Mouse (Mus musculus): ENCODE measurements at regions not wholly inside any gene's neighbourhood (a gene's known extent, or its start where the extent isn't known, plus 50 kb on each side); places are given as distances from the start of the nearest gene placed in this dataset.
A peak's percentile ranks its signal among the peaks of the same experiment; 100 is the strongest.

DNA sequence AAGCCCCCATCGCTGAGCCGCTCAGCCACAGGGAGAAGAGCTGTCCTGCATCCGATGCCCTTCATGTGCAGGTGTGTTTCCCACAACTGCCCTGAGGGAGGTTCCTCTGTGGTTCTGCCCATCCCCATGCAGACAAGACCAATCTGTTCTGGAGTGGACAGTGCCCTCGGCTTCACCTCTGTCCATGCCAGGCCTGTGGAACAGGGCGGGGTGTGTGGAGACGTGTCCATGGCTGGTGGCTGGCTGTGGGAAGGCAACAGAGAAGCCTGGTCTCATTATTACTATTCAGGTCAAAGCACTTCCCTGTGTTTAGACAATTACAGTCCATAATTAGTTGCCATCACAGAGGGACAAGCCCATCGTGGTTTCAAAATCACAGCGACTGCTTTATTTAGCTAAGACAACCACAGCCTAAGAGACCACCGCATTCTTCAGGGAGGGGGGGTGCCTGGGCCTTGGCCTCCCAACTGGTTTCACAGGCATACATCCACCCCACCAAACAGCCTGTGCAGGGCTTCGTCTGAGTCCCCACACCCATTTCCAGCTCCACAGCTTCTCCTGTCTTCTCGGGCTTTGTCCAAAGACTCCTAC is 97.7 kb downstream of the Rplp1 start:
- no peak for DNase-seq (ENCODE audit: low spot score)

DNA sequence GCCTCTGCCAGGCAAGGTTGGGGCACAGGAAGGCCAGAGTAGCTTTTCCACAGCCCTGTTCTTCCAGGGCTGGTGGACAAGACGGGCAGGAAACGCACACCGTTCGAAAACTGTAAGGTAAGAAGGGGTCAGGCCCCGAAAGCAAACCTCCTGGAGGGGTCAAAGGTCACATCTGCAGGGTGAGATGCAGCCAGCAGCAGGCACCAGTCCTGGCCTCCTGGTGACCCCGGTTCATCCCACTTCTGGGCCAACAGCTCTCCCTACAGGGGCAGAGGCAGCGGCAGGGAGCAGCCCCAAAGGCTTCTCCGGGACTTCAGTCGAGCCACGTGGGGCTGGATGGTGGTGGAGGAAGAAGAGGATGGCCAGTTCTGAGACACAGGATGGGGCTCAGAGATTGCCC is 98.3 kb downstream of the Rplp1 start:
- DNase-seq (ENCODE audit: low spot score) = no peak

- no peak for DNase-seq (ENCODE audit: low spot score)
Measured at GRCm38 (mm10) chr9:61813291-61813690, 101.1 kb downstream of the Rplp1 start.

- no peak for DNase-seq (ENCODE audit: low spot score)
Measured at GRCm38 (mm10) chr9:61812315-61812714, 102.0 kb downstream of the Rplp1 start.

GRCm38 (mm10) chr9:61810456-61810855 is 103.9 kb downstream of the Rplp1 start:
- no peak for DNase-seq (ENCODE audit: low spot score)

DNA sequence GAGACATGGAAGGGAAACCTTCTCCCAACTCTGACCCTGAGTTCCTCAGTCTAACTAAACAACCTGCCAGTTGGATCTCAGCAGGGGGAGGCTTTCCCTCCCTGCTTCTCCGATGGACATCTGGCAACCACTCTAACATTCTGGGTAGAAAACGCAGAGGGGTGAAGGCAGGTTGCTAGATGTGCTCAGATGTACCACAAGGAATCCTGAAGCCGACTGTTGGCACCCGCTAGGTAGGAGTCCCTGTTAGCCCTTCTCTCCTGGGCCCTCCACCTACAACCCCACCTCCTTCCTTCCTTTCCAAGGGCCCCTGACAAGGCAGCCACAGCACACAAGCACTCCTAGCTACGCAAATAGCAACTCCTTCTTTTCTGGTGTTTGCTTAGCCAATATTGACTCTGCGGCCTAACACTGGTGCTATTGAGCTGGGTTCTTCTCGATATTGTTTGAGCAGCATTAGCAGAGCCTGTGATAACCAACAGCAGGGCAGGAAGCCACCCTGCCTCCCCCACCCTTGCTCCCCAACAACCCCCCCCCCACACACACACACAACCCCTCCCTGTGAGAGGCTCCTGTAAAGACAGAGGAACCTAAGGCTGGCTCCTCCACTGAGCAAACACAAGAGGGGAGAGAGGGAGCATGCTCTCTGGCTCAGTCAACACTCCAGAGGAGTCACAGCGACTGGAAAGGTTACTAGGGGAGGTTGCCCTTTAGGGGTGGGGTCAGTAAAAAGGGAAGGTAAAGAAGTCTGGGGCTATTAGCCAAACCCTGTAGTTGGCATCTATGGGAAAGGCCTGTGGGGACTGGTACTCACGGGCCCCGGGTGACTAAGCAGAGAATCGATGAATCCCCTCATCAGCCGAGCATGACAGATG is 105.8 kb downstream of the Rplp1 start:
- DNase-seq (ENCODE audit: low spot score) = no peak

GRCm38 (mm10) chr9:61805971-61806370 is 108.4 kb downstream of the Rplp1 start:
- no peak for DNase-seq (ENCODE audit: low spot score)

DNA sequence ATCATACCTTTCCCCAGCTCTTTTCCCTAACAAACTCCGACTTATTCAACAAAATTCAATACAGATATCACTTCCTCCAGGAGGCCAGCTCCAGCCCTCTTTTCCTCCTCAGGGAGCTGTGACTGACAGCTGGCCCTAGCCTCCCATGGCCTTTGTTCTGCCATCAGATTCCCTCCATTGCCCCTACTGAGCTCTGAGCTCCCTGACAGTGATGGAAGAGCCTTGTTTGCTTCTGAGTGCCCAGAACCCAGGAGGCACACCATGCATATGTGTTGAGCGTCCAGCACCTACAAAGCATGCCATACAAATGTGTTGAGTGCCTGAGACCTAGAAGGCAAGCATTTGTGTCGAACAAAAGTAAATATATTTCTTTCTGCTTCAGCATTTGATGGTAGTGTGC is 110.8 kb downstream of the Rplp1 start:
- DNase-seq (ENCODE audit: low spot score) = no peak

DNA sequence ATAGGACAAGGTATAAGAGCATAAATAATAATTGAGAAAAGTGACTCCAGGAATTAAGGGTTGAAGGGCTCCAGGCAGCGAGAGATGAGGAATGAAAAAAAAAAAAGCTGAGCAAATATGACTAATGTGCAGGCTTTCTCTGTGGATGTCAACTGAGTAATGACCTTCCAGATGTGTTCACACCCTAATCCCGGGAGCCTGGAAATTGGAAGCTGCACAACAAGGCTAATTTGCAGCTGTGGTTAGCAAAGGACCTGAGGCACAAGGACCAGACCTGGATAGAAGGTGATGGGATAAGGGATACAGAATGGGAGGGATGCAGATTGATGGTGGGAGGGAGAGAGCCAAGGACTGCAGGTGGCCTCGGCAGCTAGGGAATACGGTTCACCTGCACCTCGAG is 111.6 kb downstream of the Rplp1 start:
- no peak for DNase-seq (ENCODE audit: low spot score)

- no peak for DNase-seq (ENCODE audit: low spot score)
Measured at GRCm38 (mm10) chr9:61799535-61799934, 114.8 kb downstream of the Rplp1 start.

DNA sequence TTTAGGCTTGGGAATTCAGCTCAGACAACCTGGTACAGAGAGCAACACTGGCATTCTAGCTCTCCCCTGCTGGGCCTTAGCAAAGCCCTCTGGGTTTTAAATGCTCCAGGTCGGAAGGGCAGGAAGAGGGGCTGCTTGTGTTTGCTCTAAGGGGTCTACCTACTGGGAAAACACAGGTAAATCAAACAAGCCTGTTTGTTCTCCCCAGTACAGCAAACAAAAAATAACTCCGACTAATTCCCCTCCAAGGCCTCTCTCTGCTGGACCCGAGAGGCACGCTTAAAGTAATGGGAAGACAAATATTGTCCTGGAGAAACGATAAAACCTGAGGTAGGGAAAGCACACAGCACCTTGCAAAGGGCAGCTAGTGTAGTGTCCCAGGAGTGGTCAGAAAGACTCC is 118.4 kb downstream of the Rplp1 start:
- no peak for DNase-seq (ENCODE audit: low spot score)

DNA sequence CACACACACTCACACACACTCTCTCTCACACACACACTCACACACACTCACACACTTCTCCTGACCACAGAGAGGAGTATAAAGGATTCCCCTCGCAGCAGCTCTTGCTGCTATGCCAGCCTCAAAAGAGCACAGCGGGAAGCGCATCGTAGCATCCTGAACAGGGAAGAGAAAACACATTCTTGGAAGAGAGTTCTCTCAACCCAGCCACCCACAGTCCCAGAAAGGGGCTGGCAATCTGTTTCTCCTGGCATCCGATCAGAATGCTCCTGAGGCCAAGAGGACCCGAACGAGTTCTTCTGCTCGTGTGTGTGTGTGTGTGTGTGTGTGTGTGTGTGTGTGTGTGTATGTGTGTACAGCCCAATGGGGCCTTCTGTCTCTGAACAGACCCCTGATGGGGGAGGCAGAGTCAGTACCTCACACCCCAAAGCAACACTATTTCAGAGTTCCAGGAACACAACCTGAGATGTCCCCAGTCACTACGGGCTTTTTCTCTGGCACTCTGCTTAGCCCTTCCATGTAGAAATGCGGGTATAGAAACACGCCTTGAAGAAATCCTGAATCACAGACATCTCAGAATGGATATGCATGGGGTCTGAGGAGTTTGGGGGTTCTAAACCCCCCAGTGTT is 122.8 kb downstream of the Rplp1 start:
- peak; percentile 59 for DNase-seq (ENCODE audit: low spot score)

DNA sequence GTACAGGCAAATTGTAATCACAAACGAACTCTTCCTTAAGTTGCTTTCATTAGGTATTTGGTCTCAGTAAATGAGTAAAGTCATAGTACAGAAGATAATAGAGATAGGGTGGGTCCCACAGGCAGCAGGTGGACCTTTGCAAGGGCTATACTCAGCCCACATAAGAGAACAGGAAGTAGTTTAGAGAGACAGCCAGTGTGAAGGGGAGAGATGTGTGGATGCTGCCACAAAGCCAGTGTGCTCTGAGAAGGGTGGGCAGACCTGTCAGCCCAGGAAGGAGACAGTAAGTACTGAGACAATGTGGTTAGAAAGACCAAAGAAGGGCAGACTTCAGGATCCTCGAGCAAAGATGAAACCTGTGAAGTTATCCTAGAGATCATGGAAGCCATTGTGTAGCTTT is 123.5 kb downstream of the Rplp1 start:
- no peak for DNase-seq (ENCODE audit: low spot score)

- peak; percentile 10 for DNase-seq (ENCODE audit: low spot score)
Measured at GRCm38 (mm10) chr9:61789066-61789897, 125.1 kb downstream of the Rplp1 start.

DNA sequence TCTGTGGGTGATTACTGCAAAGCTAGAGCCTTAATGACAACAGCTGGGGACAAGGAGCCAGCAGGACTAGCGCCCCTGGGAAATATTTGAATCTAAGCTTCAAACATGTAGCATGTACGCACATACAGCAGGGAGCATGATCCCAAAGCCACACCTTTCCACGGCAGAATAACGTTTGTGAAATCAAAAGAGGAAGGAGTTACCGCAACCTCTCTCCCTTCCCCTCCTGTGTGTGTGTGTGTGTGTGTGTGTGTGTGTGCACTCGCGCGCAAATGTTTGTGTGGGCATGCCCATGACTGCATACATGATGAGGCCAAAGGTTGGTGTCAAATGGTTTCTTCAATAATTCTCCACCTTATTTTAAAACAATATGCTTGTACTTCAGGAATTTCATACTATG is 132.9 kb downstream of the Rplp1 start:
- no peak for DNase-seq (ENCODE audit: low spot score)

DNA sequence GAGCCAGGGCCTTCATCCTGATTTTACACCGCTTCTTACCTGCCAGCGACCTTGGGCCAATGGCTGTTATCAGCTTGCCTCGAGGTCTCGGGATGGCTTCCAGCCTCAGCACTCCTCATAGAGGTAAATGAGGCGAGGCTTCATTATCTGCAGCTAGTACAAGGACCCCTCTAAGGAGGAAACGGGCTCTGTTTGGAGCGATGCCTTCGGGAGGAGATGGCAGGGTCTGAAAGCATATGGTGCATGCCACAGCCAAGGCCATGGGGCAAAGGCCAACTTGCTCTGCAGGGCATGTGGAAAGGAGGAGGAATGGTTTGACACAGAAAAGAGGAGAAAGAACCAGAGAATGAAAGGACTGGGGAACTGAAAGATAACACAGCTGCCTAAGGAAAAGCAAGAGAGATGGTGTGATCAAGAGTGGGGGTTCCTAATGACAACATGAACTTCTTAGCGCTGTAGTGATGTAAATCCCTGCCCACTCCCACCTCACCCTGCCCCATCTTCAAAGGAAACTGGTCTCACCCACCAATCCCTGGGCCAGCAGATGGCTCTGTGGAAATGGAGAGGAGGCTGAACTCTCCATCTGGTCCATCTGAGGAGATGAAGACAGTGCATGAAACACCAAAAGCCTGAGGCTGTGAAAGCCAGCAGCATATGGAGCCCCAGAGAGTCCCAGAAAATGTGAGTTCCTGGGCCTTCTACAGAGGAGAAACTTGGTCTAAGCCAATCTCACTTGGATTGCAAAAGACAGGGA is 134.0 kb downstream of the Rplp1 start:
- DNase-seq (ENCODE audit: low spot score) = peak; percentile 37

DNA sequence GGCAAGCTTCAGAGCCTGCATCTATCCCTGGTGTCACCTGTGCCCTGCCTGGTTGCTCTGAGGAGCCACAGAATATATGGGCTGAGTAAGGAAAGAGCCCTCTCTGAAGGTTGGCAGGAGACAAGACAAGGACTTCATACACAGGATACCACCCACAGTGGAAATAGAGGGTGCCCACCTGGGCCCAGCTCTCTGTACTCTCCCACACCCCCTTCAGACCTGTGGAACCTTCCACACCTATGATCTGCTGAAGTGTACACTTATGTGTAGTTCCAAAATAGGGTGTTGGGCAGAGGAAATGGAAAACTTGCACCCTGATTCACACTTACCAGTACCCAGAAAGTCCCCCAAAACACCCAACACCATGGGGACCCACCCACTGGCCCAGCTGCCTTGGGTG is 135.2 kb downstream of the Rplp1 start:
- no peak for DNase-seq (ENCODE audit: low spot score)

GRCm38 (mm10) chr9:61776446-61776845 is 137.9 kb downstream of the Rplp1 start:
- no peak for DNase-seq (ENCODE audit: low spot score)

GRCm38 (mm10) chr9:61770207-61770955 is 144.0 kb downstream of the Rplp1 start:
- no peak for DNase-seq (ENCODE audit: low spot score)

GRCm38 (mm10) chr9:61766187-61766586 is 148.2 kb downstream of the Rplp1 start:
- no peak for DNase-seq (ENCODE audit: low spot score)

- no peak for DNase-seq (ENCODE audit: low spot score)
Measured at GRCm38 (mm10) chr9:61765366-61765765, 149.0 kb downstream of the Rplp1 start.

Measured in layer of hippocampus, adult 11-12 months (tissue).